Mouse (Mus musculus) megakaryocyte, embryonic 14.5 days (primary cell): ENCODE measurements around the gene Col6a6.

Experiments used
- FLI1 ChIP-seq: IDR thresholded peaks from 2 replicates; pipeline ENCODE4 v1.6.1; 2012; ENCODE audit warnings: low read length, inconsistent platforms, mixed read lengths
- GATA1 ChIP-seq: IDR thresholded peaks from 3 replicates; pipeline ENCODE4 v1.6.1; 2012; ENCODE audit warnings: mixed read lengths, low read length, inconsistent platforms, borderline replicate concordance

GRCm38 (mm10) chr9:105827791-105828385 lies at the start of gene Col6a6:
- TF ChIP-seq GATA1 = no peak
- TF ChIP-seq FLI1 = no peak
